Mouse (Mus musculus) stomach, embryonic 16.5 days (tissue): ENCODE data around the gene Tmem161a. TPM values are rescaled to one million over a fixed set of nuclear protein-coding genes. Genes with fewer than 3 reads are reported as not detected.

Source experiments
- ATAC-seq: fragments of 200-750 bp; cut with Nextera tagmentation; 2 replicates; pipeline ENCODE4 v1.8.0; 2017; ENCODE audit warnings: moderate number of reproducible peaks, moderate TSS enrichment; ENCODE audit not compliant: insufficient read depth, low FRiP score
- H3K27ac ChIP-seq: fragments of 300-500 bp; sonication (generic); 2 replicates; pipeline ENCODE4 v1.5.1; 2014; ENCODE audit warnings: low read length
- H3K27me3 ChIP-seq: fragments of 300-500 bp; sonication (generic); 2 replicates; pipeline ENCODE4 v1.6.1; 2014; ENCODE audit warnings: low read length, control low read depth, mixed read lengths; ENCODE audit not compliant: control insufficient read depth, insufficient read depth
- H3K36me3 ChIP-seq: fragments of 300-500 bp; sonication (generic); 2 replicates; pipeline ENCODE4 v1.6.1; 2014; ENCODE audit warnings: low read length; ENCODE audit not compliant: control insufficient read depth, insufficient read depth
- H3K4me1 ChIP-seq: fragments of 300-500 bp; sonication (generic); 2 replicates; pipeline ENCODE4 v1.6.1; 2014; ENCODE audit warnings: low read length, control low read depth, mixed read lengths; ENCODE audit not compliant: control insufficient read depth, insufficient read depth
- H3K4me2 ChIP-seq: fragments of 300-500 bp; sonication (generic); 2 replicates; pipeline ENCODE4 v1.6.1; 2014; ENCODE audit warnings: low read depth, low read length, mixed read lengths
- H3K4me3 ChIP-seq: fragments of 300-500 bp; sonication (generic); replicated peaks from 2 replicates; pipeline ENCODE4 v1.5.1; 2014; ENCODE audit warnings: mild to moderate bottlenecking, low read length
- H3K9ac ChIP-seq: fragments of 300-500 bp; sonication (generic); 2 replicates; pipeline ENCODE4 v1.6.1; 2014; ENCODE audit warnings: low read length
- H3K9me3 ChIP-seq: fragments of 300-500 bp; sonication (generic); replicated peaks from 2 replicates; pipeline ENCODE4 v1.6.1; 2016; ENCODE audit warnings: low read length, control low read depth; ENCODE audit not compliant: control insufficient read depth
- WGBS: fragments of 180-500 bp; shearing (Covaris S2); extraction: QIAGEN DNeasy Blood & Tissue Kit; methylation state at CpG from one replicate; pipeline ENCODE4 v1.1.7; 2014; 5-methylcytosine and 5-hydroxymethylcytosine counted together
- polyA plus RNA-seq: library from polyadenylated mRNA; unstranded; fragments of >200 nt; fragmentation: Nextera tagmentation; extraction: Ambion mirVana; gene quantifications from 2 replicates; pipeline ENCODE4 v1.2.1, GENCODE M21; 2015

Tmem161a gene
- polyA plus RNA-seq, 1 experiment from 2014 or later, result 64.2 TPM

DNA sequence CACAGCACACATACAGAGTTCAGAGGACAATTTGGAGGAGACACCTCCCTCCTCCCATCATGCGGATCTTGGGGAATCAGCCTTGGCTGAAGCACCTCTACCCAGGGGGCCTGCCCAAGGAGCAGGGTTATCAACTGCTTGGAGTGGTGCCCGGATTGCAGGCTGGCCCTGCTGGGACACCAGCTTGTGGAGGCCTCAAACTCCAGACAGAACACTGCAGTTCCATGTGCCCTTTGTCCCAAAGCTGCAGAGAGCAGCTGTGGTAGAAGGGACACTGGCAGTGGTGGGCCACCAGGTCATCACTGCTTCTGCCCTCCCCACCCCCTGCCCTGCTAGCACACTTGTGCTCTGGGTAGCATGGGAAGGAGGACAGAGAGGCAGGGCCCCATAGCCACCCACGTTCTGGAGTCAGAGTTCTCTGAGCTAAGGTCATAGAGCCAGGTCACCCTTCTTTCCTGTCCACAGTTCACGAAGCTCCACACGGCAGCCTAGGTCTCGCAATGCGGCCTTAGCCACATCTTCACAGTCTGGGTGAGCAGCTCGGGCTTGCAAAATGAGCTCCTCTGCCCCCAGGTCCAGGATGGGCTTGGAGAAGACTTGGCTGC, 48.2 kb downstream of the Tmem161a start:
- no peak overlapping the region for H3K4me3 ChIP-seq
- ATAC-seq, result no peak
- WGBS, result 70% methylated on average over 8 of the region's 8 CpGs
- H3K27me3 ChIP-seq, result no peaks in the 10 kb centered on the region
- peaks cover 4% of the 10 kb centered on the region for H3K36me3 ChIP-seq
- no peak overlapping the region for H3K9ac ChIP-seq
- no peaks in the 10 kb centered on the region for H3K9me3 ChIP-seq
- H3K4me2 ChIP-seq, result no peak overlapping the region
- no peaks in the 10 kb centered on the region for H3K4me1 ChIP-seq
- no peak overlapping the region for H3K27ac ChIP-seq

- H3K4me2 ChIP-seq, result no peak overlapping the region
- 84% methylated on average over 3 of the region's 3 CpGs for WGBS
- peaks cover 4% of the 10 kb centered on the region for H3K36me3 ChIP-seq
- no peak overlapping the region for H3K9ac ChIP-seq
- no peaks in the 10 kb centered on the region for H3K9me3 ChIP-seq
- H3K4me1 ChIP-seq, result no peaks in the 10 kb centered on the region
- H3K4me3 ChIP-seq, result no peak overlapping the region
- no peak for ATAC-seq
- H3K27me3 ChIP-seq, result no peaks in the 10 kb centered on the region
- no peak overlapping the region for H3K27ac ChIP-seq
Measured at GRCm38 (mm10) chr8:70220911-70221310, 48.8 kb downstream of the Tmem161a start.

- Histone ChIP-seq H3K36me3 (peaks cover 4% of the 10 kb centered on the region), H3K9ac (no peak overlapping the region), H3K27ac (no peak overlapping the region), H3K4me3 (no peak overlapping the region), H3K4me2 (no peak overlapping the region), H3K4me1 (no peaks in the 10 kb centered on the region), H3K27me3 (no peaks in the 10 kb centered on the region), H3K9me3 (no peaks in the 10 kb centered on the region)
- WGBS, result 88% methylated on average over 12 of the region's 12 CpGs
- no peak for ATAC-seq
Measured at GRCm38 (mm10) chr8:70222041-70222440, 49.9 kb downstream of the Tmem161a start.

GRCm38 (mm10) chr8:70223341-70223740, 51.2 kb downstream of the Tmem161a start:
- Histone ChIP-seq H3K27me3 (no peaks in the 10 kb centered on the region), H3K27ac (no peak overlapping the region), H3K9ac (no peak overlapping the region), H3K4me1 (no peaks in the 10 kb centered on the region), H3K4me3 (no peak overlapping the region), H3K36me3 (peaks cover 4% of the 10 kb centered on the region), H3K9me3 (no peaks in the 10 kb centered on the region), H3K4me2 (no peak overlapping the region)
- ATAC-seq, result no peak
- WGBS, result 49% methylated on average over 6 of the region's 6 CpGs

GRCm38 (mm10) chr8:70227997-70228396, 55.8 kb downstream of the Tmem161a start:
- 82% methylated on average over 4 of the region's 4 CpGs for WGBS
- Histone ChIP-seq H3K27ac (no peak overlapping the region), H3K4me1 (no peaks in the 10 kb centered on the region), H3K36me3 (no peaks in the 10 kb centered on the region; the same call in 1 of the 2 replicates), H3K4me3 (no peak overlapping the region), H3K4me2 (no peak overlapping the region), H3K9me3 (no peaks in the 10 kb centered on the region), H3K27me3 (no peaks in the 10 kb centered on the region), H3K9ac (no peak overlapping the region)
- ATAC-seq, result no peak

DNA sequence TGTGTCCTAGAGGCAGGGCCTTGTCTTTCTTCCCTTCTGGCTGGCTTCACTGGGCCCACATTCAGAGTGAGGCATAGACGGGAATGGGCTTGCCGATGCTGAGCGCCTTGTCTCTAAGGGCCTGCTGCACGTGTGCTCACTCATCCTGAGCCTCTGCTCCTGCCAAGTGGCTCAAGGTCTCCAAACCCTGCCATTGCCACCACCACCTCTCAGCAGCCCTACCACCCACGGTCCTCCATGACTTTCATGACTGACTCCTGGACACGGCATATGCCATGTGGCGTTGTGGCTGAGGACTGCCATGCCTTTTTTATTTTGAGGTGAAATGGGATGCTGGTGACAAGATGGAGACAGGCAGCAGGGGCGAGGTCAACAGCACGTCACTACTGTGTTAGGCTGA, 58.7 kb downstream of the Tmem161a start:
- ATAC-seq, result no peak
- 93% methylated on average over 9 of the region's 9 CpGs for WGBS
- H3K4me2 ChIP-seq, result no peak overlapping the region

More for the DNA sequence above, 58.7 kb downstream of the Tmem161a start:
- peaks cover 14% of the 10 kb centered on the region for H3K4me1 ChIP-seq
- no peaks in the 10 kb centered on the region for H3K36me3 ChIP-seq
- H3K27ac ChIP-seq, result no peak overlapping the region
- H3K4me3 ChIP-seq, result no peak overlapping the region
- H3K9me3 ChIP-seq, result no peaks in the 10 kb centered on the region
- H3K27me3 ChIP-seq, result no peaks in the 10 kb centered on the region
- no peak overlapping the region for H3K9ac ChIP-seq

Other genes starting within 250 kb of the Tmem161a start
- 29.7 and 32.3 TPM in 2 replicates for gene Gatad2a, start 176.0 kb upstream of the Tmem161a start, polyA plus RNA-seq
- 46.1 and 46.7 TPM in 2 replicates for gene Mau2, start 129.6 kb upstream of the Tmem161a start, polyA plus RNA-seq
- gene Sugp1, start 129.5 kb upstream of the Tmem161a start, polyA plus RNA-seq, result 39.1 and 42.0 TPM in 2 replicates
- gene Tm6sf2, start 99.4 kb upstream of the Tmem161a start, polyA plus RNA-seq, result 8.4 and 11.6 TPM in 2 replicates
- 0.28 TPM in 1 of 2 replicates, not detected in the other for gene Hapln4, start 88.9 kb upstream of the Tmem161a start, polyA plus RNA-seq
- 0.96 and 1.4 TPM in 2 replicates for gene Ncan, start 51.5 kb upstream of the Tmem161a start, polyA plus RNA-seq
- 35.7 and 37.1 TPM in 2 replicates for gene Nr2c2ap, start 41.0 kb upstream of the Tmem161a start, polyA plus RNA-seq
- gene Rfxank, start 33.2 kb upstream of the Tmem161a start, polyA plus RNA-seq, result 14.5 and 17.1 TPM in 2 replicates
- 38.0 and 42.8 TPM in 2 replicates for gene Borcs8, start 32.9 kb upstream of the Tmem161a start, polyA plus RNA-seq
- 0.25 TPM in 2 replicates for gene Mef2b, start 32.6 kb upstream of the Tmem161a start, polyA plus RNA-seq
- gene Slc25a42, start 39.9 kb downstream of the Tmem161a start, polyA plus RNA-seq, result 5.1 and 6.1 TPM in 2 replicates
- gene Sugp2, start 61.9 kb downstream of the Tmem161a start, polyA plus RNA-seq, result 25.6 and 26.4 TPM in 2 replicates
- 25.3 and 27.0 TPM in 2 replicates for gene Armc6, start 62.1 kb downstream of the Tmem161a start, polyA plus RNA-seq
- gene Homer3, start 110.5 kb downstream of the Tmem161a start, polyA plus RNA-seq, result 27.3 and 32.5 TPM in 2 replicates
- 48.8 and 50.4 TPM in 2 replicates for gene Ddx49, start 130.1 kb downstream of the Tmem161a start, polyA plus RNA-seq
- gene Cope, start 130.2 kb downstream of the Tmem161a start, polyA plus RNA-seq, result 354 and 410 TPM in 2 replicates
- 3.8 and 4.1 TPM in 2 replicates for gene Cers1, start 143.4 kb downstream of the Tmem161a start, polyA plus RNA-seq
- 1.4 and 2.1 TPM in 2 replicates for gene Gdf1, start 157.5 kb downstream of the Tmem161a start, polyA plus RNA-seq
- gene Upf1, start 180.9 kb downstream of the Tmem161a start, polyA plus RNA-seq, result 7.4 and 8.2 TPM in 2 replicates
- 0.15 and 0.25 TPM in 2 replicates for gene Comp, start 201.2 kb downstream of the Tmem161a start, polyA plus RNA-seq